Mouse (Mus musculus): Measurements from ENCODE around the gene Olfr1487.
"Not testable (repeated sequence)": the region's sequence is repeated elsewhere in the genome, so short reads cannot be mapped to it uniquely, and the experiment has no call there.

Olfr1487 gene

GRCm38 (mm10) chr19:13617075-13617474, at the start of gene Olfr1487:
Olfr1487 (plus strand) TSS chr19:13617375.
- DNase-seq (ENCODE audit: low read depth, low spot score), result not testable (repeated sequence)

DNA sequence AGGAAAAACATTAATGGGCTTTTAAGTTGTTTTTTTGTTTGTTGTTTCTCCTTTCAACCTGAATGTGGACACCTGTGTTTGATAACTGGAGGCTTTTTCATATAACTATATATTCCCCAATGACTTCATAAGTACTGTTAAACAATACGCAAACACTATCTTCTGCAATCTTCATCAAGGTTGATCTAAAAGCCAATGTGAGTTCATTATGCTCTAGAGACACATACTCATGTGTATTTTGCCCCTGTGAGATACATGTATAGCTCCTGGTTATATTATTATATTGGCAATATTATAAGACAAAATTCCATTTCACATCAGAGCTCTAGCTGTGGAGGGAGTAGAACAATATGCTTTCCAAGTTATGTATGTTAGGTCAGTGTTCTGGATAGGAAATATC, 34.0 kb upstream of the Olfr1487 start, which contains the start of gene Olfr1484:
Olfr1484 (plus strand) TSS at position 301 of the 400 bp plus-strand sequence.
- no peak for DNase-seq (ENCODE audit: low read depth, low spot score)

DNA sequence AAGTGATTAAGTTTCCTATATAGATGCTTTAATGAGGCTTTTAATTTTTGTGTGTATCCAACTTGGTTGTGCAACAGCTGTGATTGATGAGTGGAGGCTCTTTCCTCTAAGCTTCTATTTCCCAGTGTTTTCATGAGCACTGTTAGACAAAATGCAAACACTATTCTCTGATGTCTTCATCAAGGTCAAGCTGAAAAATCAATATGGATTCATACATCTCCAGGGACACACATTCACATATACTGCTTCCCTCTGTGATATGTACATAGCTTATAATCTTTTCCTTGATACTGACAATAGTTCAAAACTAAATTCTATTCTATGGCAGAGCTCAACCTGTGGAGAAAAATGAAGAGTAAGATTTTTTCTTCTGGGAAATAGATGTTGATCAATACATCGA, 14.1 kb downstream of the Olfr1487 start, which contains the start of gene Olfr1489:
Olfr1489 (plus strand) TSS at position 301 of the 400 bp plus-strand sequence.
- no peak for DNase-seq (ENCODE audit: low read depth, low spot score)

- no peak for DNase-seq (ENCODE audit: low read depth, low spot score)
Measured at GRCm38 (mm10) chr19:13650791-13651190, 33.6 kb downstream of the Olfr1487 start, which contains the start of gene Olfr1490. Olfr1490 (plus strand) TSS chr19:13651091.

All from brain, adult 2 months (tissue).